Mouse (Mus musculus): ENCODE results near the gene Helz. TPM values are rescaled to one million over a fixed set of nuclear protein-coding genes. Genes with fewer than 3 reads are reported as not detected.

The Helz gene
- polyA plus RNA-seq, 1 experiment from 2014 or later = 12.8 TPM

DNA sequence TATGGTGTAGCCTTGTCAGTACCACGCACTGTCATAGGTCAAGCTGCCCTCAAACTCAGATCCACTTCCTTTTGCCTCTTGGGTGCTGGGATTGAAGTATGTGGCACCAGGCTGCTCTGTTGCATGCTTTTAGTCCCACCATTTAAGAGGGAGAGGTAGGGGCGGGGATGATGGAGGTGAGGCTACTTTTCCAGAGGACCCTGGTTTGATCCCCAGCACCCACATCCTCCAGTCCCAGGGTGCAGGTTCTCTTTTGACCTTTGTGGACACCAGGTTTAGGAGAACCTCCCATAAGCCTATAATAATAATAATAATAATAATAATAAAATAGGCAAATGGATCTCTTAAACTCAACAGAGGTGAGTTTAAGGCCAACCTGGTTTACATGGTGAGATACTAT is 23.6 kb downstream of the Helz start:
- no peak for DNase-seq (ENCODE audit: low spot score)
- Histone ChIP-seq H3K27ac (ENCODE audit: low read depth, low read length) (no peak overlapping the region), H3K4me3 (ENCODE audit: low read depth, low read length) (no peak overlapping the region), H3K9me3 (replicated peaks; ENCODE audit: control insufficient read depth, low read length) (no peaks in the 10 kb centered on the region), H3K27me3 (replicated peaks; ENCODE audit: control insufficient read depth, insufficient read depth, low read length) (no peaks in the 10 kb centered on the region), H3K4me2 (ENCODE audit: low read length) (no peak overlapping the region), H3K4me1 (ENCODE audit: control insufficient read depth, insufficient read depth, low read length) (no peaks in the 10 kb centered on the region), H3K36me3 (ENCODE audit: control insufficient read depth, insufficient read depth, low read length) (peaks cover 23% of the 10 kb centered on the region), H3K9ac (ENCODE audit: low read length) (no peak overlapping the region)
- no peak for ATAC-seq
- WGBS = 100% methylated on average over 2 of the region's 2 CpGs

- Histone ChIP-seq H3K36me3 (ENCODE audit: control insufficient read depth, insufficient read depth, low read length) (peaks cover 31% of the 10 kb centered on the region), H3K27me3 (replicated peaks; ENCODE audit: control insufficient read depth, insufficient read depth, low read length) (no peaks in the 10 kb centered on the region), H3K4me3 (ENCODE audit: low read depth, low read length) (no peak overlapping the region), H3K27ac (ENCODE audit: low read depth, low read length) (no peak overlapping the region), H3K9ac (ENCODE audit: low read length) (no peak overlapping the region), H3K4me2 (ENCODE audit: low read length) (no peak overlapping the region), H3K9me3 (replicated peaks; ENCODE audit: control insufficient read depth, low read length) (no peaks in the 10 kb centered on the region), H3K4me1 (ENCODE audit: control insufficient read depth, insufficient read depth, low read length) (no peaks in the 10 kb centered on the region)
- WGBS = 91% methylated on average over 3 of the region's 3 CpGs
- DNase-seq (ENCODE audit: low spot score) (no peak), ATAC-seq (no peak)
Measured at GRCm38 (mm10) chr11:107572551-107572950, 24.8 kb downstream of the Helz start.

DNA sequence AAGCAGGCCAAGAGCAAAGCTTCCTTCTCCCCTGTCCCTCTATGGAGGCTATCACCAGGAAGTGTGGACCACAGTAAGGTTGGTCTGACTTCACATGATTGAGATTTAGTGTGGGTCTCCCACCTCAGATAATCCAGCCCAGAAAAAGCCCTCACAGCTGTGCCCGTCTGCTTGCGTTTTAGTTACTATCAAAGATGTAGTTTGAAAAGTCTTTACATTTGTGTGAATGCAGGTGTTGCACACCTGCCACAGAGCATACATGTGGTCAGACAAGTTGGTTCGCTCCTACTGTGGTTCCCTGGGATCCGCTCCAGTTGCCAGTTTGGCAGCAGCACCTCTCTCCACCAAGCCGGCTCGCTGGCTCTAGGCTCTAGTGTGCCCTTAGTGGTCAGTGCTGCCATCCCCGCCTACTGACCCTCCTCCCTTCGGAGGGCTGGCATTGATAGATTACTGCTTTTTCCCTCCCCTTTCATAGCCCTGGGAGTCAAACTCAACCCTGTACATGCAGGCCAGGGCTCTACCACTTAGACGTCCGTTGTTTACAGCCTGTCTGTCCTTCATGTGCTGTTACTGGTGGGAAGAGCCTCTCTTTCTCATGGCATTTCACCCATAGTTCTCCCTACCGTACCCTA is 25.4 kb downstream of the Helz start:
- Histone ChIP-seq H3K9ac (ENCODE audit: low read length) (no peak overlapping the region), H3K4me2 (ENCODE audit: low read length) (no peak overlapping the region), H3K27ac (ENCODE audit: low read depth, low read length) (no peak overlapping the region), H3K9me3 (replicated peaks; ENCODE audit: control insufficient read depth, low read length) (no peaks in the 10 kb centered on the region), H3K4me1 (ENCODE audit: control insufficient read depth, insufficient read depth, low read length) (no peaks in the 10 kb centered on the region), H3K36me3 (ENCODE audit: control insufficient read depth, insufficient read depth, low read length) (peaks cover 33% of the 10 kb centered on the region), H3K4me3 (ENCODE audit: low read depth, low read length) (no peak overlapping the region), H3K27me3 (replicated peaks; ENCODE audit: control insufficient read depth, insufficient read depth, low read length) (no peaks in the 10 kb centered on the region)
- no peak for ATAC-seq
- WGBS = 84% methylated on average over 11 of the region's 11 CpGs
- no peak for DNase-seq (ENCODE audit: low spot score)

DNA sequence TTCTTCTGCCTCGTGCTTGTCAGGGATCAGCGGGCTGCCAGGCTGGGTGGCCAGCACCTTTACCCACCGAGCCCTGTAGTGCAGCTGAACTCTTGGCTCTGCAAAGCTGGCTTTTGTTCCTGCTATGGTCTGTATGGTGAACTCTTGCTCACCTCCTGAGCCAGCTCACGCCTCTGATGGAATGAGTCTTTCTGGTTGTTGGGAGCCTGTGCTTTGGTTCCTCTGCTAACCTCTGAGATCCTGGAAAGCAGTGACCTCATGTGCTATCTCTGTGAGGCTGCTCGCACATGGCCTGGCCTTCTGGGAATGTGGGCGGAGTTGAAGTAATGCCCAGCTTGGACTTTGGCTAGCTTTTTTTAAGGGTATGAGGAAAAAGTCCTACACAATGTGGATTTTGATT is 26.1 kb downstream of the Helz start:
- no peak for ATAC-seq
- no peak overlapping the region for H3K4me2 ChIP-seq (ENCODE audit: low read length)
- H3K27me3 ChIP-seq (replicated peaks; ENCODE audit: control insufficient read depth, insufficient read depth, low read length) = no peaks in the 10 kb centered on the region
- H3K36me3 ChIP-seq (ENCODE audit: control insufficient read depth, insufficient read depth, low read length) = peaks cover 40% of the 10 kb centered on the region
- WGBS = 76% methylated on average over 6 of the region's 6 CpGs
- H3K27ac ChIP-seq (ENCODE audit: low read depth, low read length) = no peak overlapping the region
- H3K9ac ChIP-seq (ENCODE audit: low read length) = no peak overlapping the region
- H3K9me3 ChIP-seq (replicated peaks; ENCODE audit: control insufficient read depth, low read length) = no peaks in the 10 kb centered on the region
- H3K4me1 ChIP-seq (ENCODE audit: control insufficient read depth, insufficient read depth, low read length) = no peaks in the 10 kb centered on the region
- H3K4me3 ChIP-seq (ENCODE audit: low read depth, low read length) = no peak overlapping the region
- DNase-seq (ENCODE audit: low spot score) = no peak

GRCm38 (mm10) chr11:107574811-107575705 is 27.3 kb downstream of the Helz start:
- Histone ChIP-seq H3K27ac (ENCODE audit: low read depth, low read length) (no peak overlapping the region), H3K36me3 (ENCODE audit: control insufficient read depth, insufficient read depth, low read length) (peaks cover 51% of the 10 kb centered on the region), H3K9me3 (replicated peaks; ENCODE audit: control insufficient read depth, low read length) (no peaks in the 10 kb centered on the region), H3K9ac (ENCODE audit: low read length) (no peak overlapping the region), H3K4me1 (ENCODE audit: control insufficient read depth, insufficient read depth, low read length) (no peaks in the 10 kb centered on the region), H3K4me2 (ENCODE audit: low read length) (no peak overlapping the region), H3K4me3 (ENCODE audit: low read depth, low read length) (no peak overlapping the region), H3K27me3 (replicated peaks; ENCODE audit: control insufficient read depth, insufficient read depth, low read length) (no peaks in the 10 kb centered on the region)
- DNase-seq (ENCODE audit: low spot score) (no peak), ATAC-seq (no peak)
- 96% methylated on average over 20 of the region's 20 CpGs for WGBS

DNA sequence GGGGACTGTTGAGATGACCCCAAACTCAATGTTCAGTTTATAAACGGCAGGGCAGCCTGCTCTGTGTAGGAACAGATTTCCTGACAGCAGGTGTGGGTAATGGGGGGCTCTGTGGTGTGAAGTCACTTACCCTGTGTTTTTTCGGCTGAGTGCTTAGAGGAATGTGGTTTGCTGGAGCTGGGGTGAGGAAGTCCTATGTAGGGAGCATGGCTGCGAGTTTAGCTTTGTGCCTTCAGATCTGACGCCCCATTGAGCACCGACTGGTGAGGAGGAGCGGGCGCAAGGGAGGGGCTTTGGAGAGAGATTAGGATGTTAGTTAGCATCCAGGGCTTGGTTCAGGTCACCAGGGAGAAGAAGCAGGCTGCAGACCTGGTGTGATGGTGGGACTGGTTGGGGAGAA is 28.5 kb downstream of the Helz start:
- H3K36me3 ChIP-seq (ENCODE audit: control insufficient read depth, insufficient read depth, low read length) = peaks cover 61% of the 10 kb centered on the region
- no peak overlapping the region for H3K4me3 ChIP-seq (ENCODE audit: low read depth, low read length)
- H3K4me1 ChIP-seq (ENCODE audit: control insufficient read depth, insufficient read depth, low read length) = no peaks in the 10 kb centered on the region
- no peak overlapping the region for H3K4me2 ChIP-seq (ENCODE audit: low read length)
- H3K9ac ChIP-seq (ENCODE audit: low read length) = no peak overlapping the region
- no peaks in the 10 kb centered on the region for H3K9me3 ChIP-seq (replicated peaks; ENCODE audit: control insufficient read depth, low read length)
- WGBS = 87% methylated on average over 7 of the region's 7 CpGs
- no peak overlapping the region for H3K27ac ChIP-seq (ENCODE audit: low read depth, low read length)
- DNase-seq (ENCODE audit: low spot score) = no peak
- no peaks in the 10 kb centered on the region for H3K27me3 ChIP-seq (replicated peaks; ENCODE audit: control insufficient read depth, insufficient read depth, low read length)
- ATAC-seq = no peak

GRCm38 (mm10) chr11:107577400-107577799 is 29.7 kb downstream of the Helz start:
- ATAC-seq (no peak), DNase-seq (ENCODE audit: low spot score) (no peak)
- H3K4me1 ChIP-seq (ENCODE audit: control insufficient read depth, insufficient read depth, low read length) = no peaks in the 10 kb centered on the region
- no peaks in the 10 kb centered on the region for H3K9me3 ChIP-seq (replicated peaks; ENCODE audit: control insufficient read depth, low read length)
- no peak overlapping the region for H3K4me3 ChIP-seq (ENCODE audit: low read depth, low read length)
- peaks cover 64% of the 10 kb centered on the region for H3K36me3 ChIP-seq (ENCODE audit: control insufficient read depth, insufficient read depth, low read length)
- no peak overlapping the region for H3K4me2 ChIP-seq (ENCODE audit: low read length)
- H3K27me3 ChIP-seq (replicated peaks; ENCODE audit: control insufficient read depth, insufficient read depth, low read length) = no peaks in the 10 kb centered on the region
- H3K27ac ChIP-seq (ENCODE audit: low read depth, low read length) = no peak overlapping the region
- 88% methylated on average over 8 of the region's 8 CpGs for WGBS
- no peak overlapping the region for H3K9ac ChIP-seq (ENCODE audit: low read length)

DNA sequence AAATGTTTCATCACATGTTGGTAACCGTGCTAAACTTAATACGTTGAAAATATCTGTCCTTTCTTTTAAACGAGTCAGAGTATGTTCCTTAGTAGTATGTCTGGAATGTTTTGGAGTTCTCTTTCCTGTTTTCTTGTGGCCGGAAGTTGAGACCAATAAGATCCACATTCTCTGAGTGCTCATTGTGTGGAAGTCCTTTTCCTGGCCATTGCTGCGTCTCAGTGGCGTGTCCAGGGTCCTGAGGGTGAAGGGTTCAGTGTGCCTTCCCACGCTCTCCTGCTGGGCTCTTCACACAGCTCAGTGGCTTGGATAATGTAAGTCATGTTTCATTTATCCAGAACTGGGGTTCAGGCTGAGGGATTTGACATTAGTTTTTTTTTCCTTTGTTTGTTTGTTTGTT is 30.5 kb downstream of the Helz start:
- DNase-seq (ENCODE audit: low spot score) (no peak), ATAC-seq (no peak)
- no peaks in the 10 kb centered on the region for H3K4me1 ChIP-seq (ENCODE audit: control insufficient read depth, insufficient read depth, low read length)
- H3K36me3 ChIP-seq (ENCODE audit: control insufficient read depth, insufficient read depth, low read length) = peaks cover 64% of the 10 kb centered on the region
- no peak overlapping the region for H3K9ac ChIP-seq (ENCODE audit: low read length)
- H3K4me3 ChIP-seq (ENCODE audit: low read depth, low read length) = no peak overlapping the region
- H3K4me2 ChIP-seq (ENCODE audit: low read length) = no peak overlapping the region
- H3K27ac ChIP-seq (ENCODE audit: low read depth, low read length) = no peak overlapping the region
- no peaks in the 10 kb centered on the region for H3K27me3 ChIP-seq (replicated peaks; ENCODE audit: control insufficient read depth, insufficient read depth, low read length)
- no peaks in the 10 kb centered on the region for H3K9me3 ChIP-seq (replicated peaks; ENCODE audit: control insufficient read depth, low read length)
- 83% methylated on average over 7 of the region's 7 CpGs for WGBS

DNA sequence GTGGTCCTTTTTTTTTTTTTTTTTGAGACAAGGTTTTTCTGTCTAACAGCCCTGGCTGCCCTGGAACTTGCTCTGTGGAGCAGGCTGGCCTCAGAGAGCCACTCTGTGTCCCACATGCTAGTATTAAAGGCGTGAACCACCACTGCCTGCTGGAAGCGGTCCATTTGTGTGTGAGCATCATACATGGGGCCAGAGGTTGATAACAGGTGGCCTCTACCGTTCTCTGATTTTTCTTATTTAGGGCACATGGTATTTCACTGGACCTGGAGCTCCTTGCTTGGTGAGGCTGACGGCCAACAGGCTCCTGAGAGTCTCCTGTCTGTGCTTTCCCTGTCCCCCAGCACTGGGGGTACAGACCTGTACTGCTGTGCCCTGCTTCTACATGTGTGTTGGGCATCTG is 33.1 kb downstream of the Helz start:
- no peak overlapping the region for H3K9ac ChIP-seq (ENCODE audit: low read length)
- no peaks in the 10 kb centered on the region for H3K4me1 ChIP-seq (ENCODE audit: control insufficient read depth, insufficient read depth, low read length)
- no peaks in the 10 kb centered on the region for H3K9me3 ChIP-seq (replicated peaks; ENCODE audit: control insufficient read depth, low read length)
- ATAC-seq = no peak
- H3K4me2 ChIP-seq (ENCODE audit: low read length) = no peak overlapping the region
- H3K27me3 ChIP-seq (replicated peaks; ENCODE audit: control insufficient read depth, insufficient read depth, low read length) = no peaks in the 10 kb centered on the region
- peaks cover 51% of the 10 kb centered on the region for H3K36me3 ChIP-seq (ENCODE audit: control insufficient read depth, insufficient read depth, low read length)
- WGBS = 97% methylated on average over 4 of the region's 4 CpGs
- no peak overlapping the region for H3K27ac ChIP-seq (ENCODE audit: low read depth, low read length)
- H3K4me3 ChIP-seq (ENCODE audit: low read depth, low read length) = no peak overlapping the region
- no peak for DNase-seq (ENCODE audit: low spot score)

Data from forebrain, embryonic 14.5 days (tissue).